8 mouse cellular contexts compared by ENCODE assay signal in the genomic region with DNA sequence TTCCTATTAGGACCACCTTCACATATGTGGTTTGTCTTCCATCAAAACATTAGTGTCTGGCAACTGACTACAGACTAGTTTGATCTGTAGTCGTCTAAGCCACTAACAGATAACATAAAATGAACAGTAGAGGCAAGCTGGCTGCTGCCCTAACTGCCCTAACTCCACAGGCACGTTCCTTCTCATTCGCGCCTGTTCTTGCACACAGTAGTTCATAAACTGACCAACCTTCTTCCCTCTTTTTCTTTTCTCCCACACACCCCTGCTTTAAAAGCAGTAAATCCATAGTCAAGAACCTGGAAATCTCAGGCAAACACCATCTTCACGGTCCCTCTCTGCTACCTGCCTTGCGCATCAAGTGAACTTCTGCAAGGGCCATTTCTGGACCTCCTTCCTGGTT. TPM values are rescaled to one million over a fixed set of nuclear protein-coding genes. Genes with fewer than 3 reads are reported as not detected.
DNase-seq lines count a peak whose midpoint lies in the region; ATAC-seq and TF ChIP-seq lines count a peak whose summit lies in the region.

No protein-coding gene starts in this region.

- no peaks in the 10 kb centered on the region for H3K9me3 ChIP-seq in heart, embryonic 11.5 days (replicated peaks; ENCODE audit: control insufficient read depth, low read length)
- no peaks in the 10 kb centered on the region for H3K9me3 ChIP-seq in ES-E14 (ENCODE audit: control insufficient read depth, insufficient read depth, low read depth, low read length)
- H3K9me3 ChIP-seq in forebrain, postnatal 0 days (ENCODE audit: low read length): no peaks in the 10 kb centered on the region
- no peaks in the 10 kb centered on the region for H3K9me3 ChIP-seq in liver, embryonic 16.5 days (replicated peaks; ENCODE audit: control insufficient read depth, low read length)

- intact Hi-C loops in heart, postnatal 25 days (cut with DNase I): loop anchor here (10.0 kb wide), 1 partner anchor 393 kb away; no protein-coding TSS in a partner anchor

- peak overlapping the region; percentile 46; the same call in 1 of the 2 replicates for H3K27ac ChIP-seq in heart, embryonic 11.5 days (ENCODE audit: low read depth, low read length)
- no peak overlapping the region for H3K27ac ChIP-seq in ES-E14 (ENCODE audit: insufficient read depth, low read depth, low read length, poor library complexity, severe bottlenecking)
- no peak overlapping the region for H3K27ac ChIP-seq in forebrain, postnatal 0 days (ENCODE audit: low read depth, low read length)
- peak overlapping the region; percentile 86 for H3K27ac ChIP-seq in liver, embryonic 16.5 days (ENCODE audit: low read length)

- peak overlapping the region; percentile 76 for H3K4me3 ChIP-seq in heart, embryonic 11.5 days (ENCODE audit: low read depth, low read length)
- H3K4me3 ChIP-seq in ES-E14 (ENCODE audit: insufficient read depth in 1 of 2, low read depth in 1 of 2, low read length in 2 of 2, poor library complexity in 1 of 2, severe bottlenecking in 1 of 2): peak overlapping the region; percentile 93 to 98
- peak overlapping the region; percentile 69 for H3K4me3 ChIP-seq in forebrain, postnatal 0 days (ENCODE audit: low read depth, low read length)
- peak overlapping the region; percentile 98 for H3K4me3 ChIP-seq in liver, embryonic 16.5 days (ENCODE audit: low read depth, low read length)

- no peak for DNase-seq in heart, postnatal 25 days (ENCODE audit: low spot score)
- DNase-seq in ES-E14 (ENCODE audit: low read depth, low spot score): no peak
- DNase-seq in forebrain, postnatal 0 days: no peak
- no peak for DNase-seq in layer of hippocampus, adult 18-20 months (ENCODE audit: low spot score in 2 of 2)
- no peak for DNase-seq in cerebellum, adult 8-10 months
- DNase-seq in urinary bladder, postnatal 10 days (ENCODE audit: low spot score): no peak

- H3K36me3 ChIP-seq in heart, embryonic 11.5 days (ENCODE audit: control insufficient read depth, insufficient read depth, low read length): no peaks in the 10 kb centered on the region
- H3K36me3 ChIP-seq in ES-E14 (ENCODE audit: control insufficient read depth, insufficient read depth, low read length, poor library complexity, severe bottlenecking): no peaks in the 10 kb centered on the region
- no peaks in the 10 kb centered on the region for H3K36me3 ChIP-seq in forebrain, postnatal 0 days (ENCODE audit: insufficient read depth)
- H3K36me3 ChIP-seq in liver, embryonic 16.5 days (ENCODE audit: control insufficient read depth, insufficient read depth): no peaks in the 10 kb centered on the region

- H3K9ac ChIP-seq in heart, embryonic 11.5 days (ENCODE audit: low read depth, low read length): peak overlapping the region; percentile 93
- H3K9ac ChIP-seq in ES-E14 (ENCODE audit: insufficient read depth, low read depth, low read length, poor library complexity, severe bottlenecking): peak overlapping the region; percentile 94; the same call in 1 of the 2 replicates
- no peak overlapping the region for H3K9ac ChIP-seq in forebrain, postnatal 0 days
- H3K9ac ChIP-seq in liver, embryonic 16.5 days (ENCODE audit: low read depth, low read length): peak overlapping the region; percentile 97

- ATAC-seq in heart, embryonic 11.5 days (replicated peaks; ENCODE audit: insufficient number of reproducible peaks, low FRiP score, low TSS enrichment): no peak
- ATAC-seq in forebrain, postnatal 0 days: no peak
- no peak for ATAC-seq in liver, embryonic 16.5 days (ENCODE audit: low read depth)

- H3K27me3 ChIP-seq in heart, embryonic 11.5 days (ENCODE audit: control insufficient read depth, insufficient read depth, low read length): peaks cover 3% of the 10 kb centered on the region; the same call in 1 of the 2 replicates
- no peaks in the 10 kb centered on the region for H3K27me3 ChIP-seq in forebrain, postnatal 0 days (ENCODE audit: insufficient read depth, low read length)
- no peaks in the 10 kb centered on the region for H3K27me3 ChIP-seq in liver, embryonic 16.5 days (ENCODE audit: control insufficient read depth, insufficient read depth, low read depth, low read length)

- in situ Hi-C loops in ES-E14 (cut with MboI; ENCODE audit: low sequenced_read_pairs in 2 of 2, unreplicated experiment in 2 of 2): no loop called here

- H3K4me2 ChIP-seq in heart, embryonic 11.5 days: peak overlapping the region; percentile 95
- peak overlapping the region; percentile 96 for H3K4me2 ChIP-seq in forebrain, postnatal 0 days (ENCODE audit: low read depth)
- peak overlapping the region; percentile 90 for H3K4me2 ChIP-seq in liver, embryonic 16.5 days (ENCODE audit: low read depth, low read length)

- WGBS in heart, embryonic 11.5 days (ENCODE audit: insufficient replicate concordance): 41% methylated on average over 6 of the region's 6 CpGs
- WGBS in forebrain, postnatal 0 days: 31% methylated on average over 6 of the region's 6 CpGs
- 28% methylated on average over 6 of the region's 6 CpGs for WGBS in liver, embryonic 16.5 days (ENCODE audit: insufficient replicate concordance)

- peaks cover 3% of the 10 kb centered on the region; the same call in 1 of the 2 replicates for H3K4me1 ChIP-seq in heart, embryonic 11.5 days (ENCODE audit: control insufficient read depth, insufficient read depth, low read length)
- peaks cover 0 to 4% of the 10 kb centered on the region in 2 experiments; a peak in 1 of 4 replicates for H3K4me1 ChIP-seq in ES-E14 (ENCODE audit: control insufficient read depth in 2 of 2, insufficient read depth in 2 of 2, low read length in 2 of 2, poor library complexity in 1 of 2)
- H3K4me1 ChIP-seq in forebrain, postnatal 0 days (ENCODE audit: insufficient read depth): peaks cover 5% of the 10 kb centered on the region; the same call in 1 of the 2 replicates
- peaks cover 61% of the 10 kb centered on the region for H3K4me1 ChIP-seq in liver, embryonic 16.5 days (ENCODE audit: control insufficient read depth, low read depth, low read length)

- TF ChIP-seq CTCF in forebrain, postnatal 0 days (IDR thresholded peaks at IDR 0.05; ENCODE audit: low read depth): no peak

TF ChIP-seq in ES-E14, 5 proteins besides CTCF, POLR2A, EP300 and RAD21:
- TF ChIP-seq ZC3H11A (IDR thresholded peaks at IDR 0.05; ENCODE audit: borderline replicate concordance, low read depth, low read length) (no peak), HCFC1 (IDR thresholded peaks at IDR 0.05; ENCODE audit: borderline replicate concordance, insufficient read depth, low read length) (no peak), ZNF384 (IDR thresholded peaks at IDR 0.05; ENCODE audit: low read depth, low read length) (no peak), MAFK (IDR thresholded peaks at IDR 0.05; ENCODE audit: insufficient read depth, low read depth, low read length) (no peak), CHD2 (IDR thresholded peaks at IDR 0.05; ENCODE audit: low read depth, low read length) (no peak)
TF ChIP-seq in ES-E14: peak in this region for 0.

RNA-seq across cellular contexts. Expression of a gene that starts 31.2 kb away (rescaled TPM):
- polyA plus RNA-seq in heart, embryonic 11.5 days (2014; fragmentation: Nextera tagmentation; extraction: Ambion mirVana): 7.0 and 8.0 TPM in 2 replicates
- total RNA-seq in heart, postnatal 25 days (2021): 1 to 10 TPM in 1 of 2 experiments, under 1 TPM in 1; 0.98 to 1.3 TPM
- total RNA-seq in ES-E14 (2012; rRNA removed): 22.4 and 26.7 TPM in 2 replicates
- 7.4 and 14.9 TPM in 2 replicates for total RNA-seq in forebrain, postnatal 0 days (2014; rRNA removed)
- 2.6 and 4.7 TPM in 2 replicates for polyA plus RNA-seq in forebrain, postnatal 0 days (2015; fragmentation: Nextera tagmentation; extraction: Ambion mirVana)
- polyA plus RNA-seq in liver, embryonic 16.5 days (2015; fragmentation: Nextera tagmentation; extraction: Ambion mirVana): 12.4 and 13.1 TPM in 2 replicates
- total RNA-seq in layer of hippocampus, adult 18-20 months (2021): 1 to 10 TPM; 5.6 to 5.8 TPM

RNA-seq across cellular contexts. Expression of a gene that starts 31.2 kb away (rescaled TPM):
- polyA plus RNA-seq in heart, embryonic 11.5 days (2014; fragmentation: Nextera tagmentation; extraction: Ambion mirVana): 28.6 and 36.4 TPM in 2 replicates
- total RNA-seq in heart, postnatal 25 days (2021): 1 to 10 TPM; 1.9 to 2.1 TPM
- total RNA-seq in ES-E14 (2012; rRNA removed): 8.9 and 11.8 TPM in 2 replicates
- total RNA-seq in forebrain, postnatal 0 days (2014; rRNA removed): 13.1 and 14.0 TPM in 2 replicates
- 29.1 and 31.4 TPM in 2 replicates for polyA plus RNA-seq in forebrain, postnatal 0 days (2015; fragmentation: Nextera tagmentation; extraction: Ambion mirVana)
- polyA plus RNA-seq in liver, embryonic 16.5 days (2015; fragmentation: Nextera tagmentation; extraction: Ambion mirVana): 47.7 and 60.8 TPM in 2 replicates
- total RNA-seq in layer of hippocampus, adult 18-20 months (2021): 10 to 100 TPM; 18.8 to 24.9 TPM

Comparison
In these comparisons a context has a peak if more than half of its experiments do, and no peak if none do; other contexts are left out.
1. H3K27ac ChIP-seq: peak in heart, embryonic 11.5 days (single experiment) and liver, embryonic 16.5 days (single experiment); none in ES-E14 (single experiment) and forebrain, postnatal 0 days (single experiment).
2. Peak in every context shown above with its lines, with median percentiles within 50 percentile points of each other: H3K4me2 ChIP-seq and H3K4me3 ChIP-seq.